Mouse (Mus musculus): ENCODE results near the gene Adk. TPM values are rescaled to one million over a fixed set of nuclear protein-coding genes. Genes with fewer than 3 reads are reported as not detected.
A peak's percentile ranks its signal among the peaks of the same experiment; 100 is the strongest.
"Not testable (repeated sequence)": the region's sequence is repeated elsewhere in the genome, so short reads cannot be mapped to it uniquely, and the experiment has no call there.

Adk gene
- total and polyA plus RNA-seq, 2 experiments from 2014 or later: 126 to 246 TPM

- no peaks in the 10 kb centered on the region for H3K9me3 ChIP-seq (replicated peaks; ENCODE audit: control insufficient read depth, low read length)
- peaks cover 3% of the 10 kb centered on the region; the same call in 1 of the 2 replicates for H3K4me1 ChIP-seq (ENCODE audit: control insufficient read depth, insufficient read depth)
- no peak overlapping the region for H3K9ac ChIP-seq (replicated peaks; ENCODE audit: low read depth, low read length)
- TF ChIP-seq CTCF (IDR thresholded peaks at IDR 0.05; ENCODE audit: low read depth): no peak
- TF ChIP-seq EP300 (IDR thresholded peaks at IDR 0.05; ENCODE audit: low read depth): no peak
- H3K4me3 ChIP-seq (ENCODE audit: low read depth, low read length): no peak overlapping the region
- no peak overlapping the region for H3K27ac ChIP-seq (ENCODE audit: low read depth)
- H3K4me2 ChIP-seq (ENCODE audit: low read depth, low read length): no peak overlapping the region
- 80% methylated on average over 4 of the region's 4 CpGs for WGBS
- ATAC-seq (ENCODE audit: insufficient read depth, low read depth) (no peak), DNase-seq (ENCODE audit: low spot score) (no peak)
- H3K36me3 ChIP-seq (replicated peaks; ENCODE audit: control insufficient read depth, insufficient read depth, low read length): no peaks in the 10 kb centered on the region
- H3K27me3 ChIP-seq (ENCODE audit: control insufficient read depth, insufficient read depth, low read length): no peaks in the 10 kb centered on the region
Measured at GRCm38 (mm10) chr14:21459163-21459562, 406.8 kb downstream of the Adk start.

GRCm38 (mm10) chr14:21462398-21462797 lies 410.0 kb downstream of the Adk start:
- DNase-seq (ENCODE audit: low spot score) (no peak), ATAC-seq (ENCODE audit: insufficient read depth, low read depth) (no peak)
- 82% methylated on average over 3 of the region's 3 CpGs for WGBS
- no peak overlapping the region for H3K4me2 ChIP-seq (ENCODE audit: low read depth, low read length)
- H3K27ac ChIP-seq (ENCODE audit: low read depth): no peak overlapping the region
- no peak overlapping the region for H3K4me3 ChIP-seq (ENCODE audit: low read depth, low read length)
- no peaks in the 10 kb centered on the region for H3K27me3 ChIP-seq (ENCODE audit: control insufficient read depth, insufficient read depth, low read length)
- no peaks in the 10 kb centered on the region for H3K36me3 ChIP-seq (replicated peaks; ENCODE audit: control insufficient read depth, insufficient read depth, low read length)
- TF ChIP-seq EP300 (IDR thresholded peaks at IDR 0.05; ENCODE audit: low read depth) (no peak), CTCF (IDR thresholded peaks at IDR 0.05; ENCODE audit: low read depth) (no peak)
- H3K9me3 ChIP-seq (replicated peaks; ENCODE audit: control insufficient read depth, low read length): no peaks in the 10 kb centered on the region
- H3K9ac ChIP-seq (replicated peaks; ENCODE audit: low read depth, low read length): no peak overlapping the region
- H3K4me1 ChIP-seq (ENCODE audit: control insufficient read depth, insufficient read depth): peaks cover 3% of the 10 kb centered on the region; the same call in 1 of the 2 replicates

- no peak overlapping the region for H3K4me2 ChIP-seq (ENCODE audit: low read depth, low read length)
- H3K4me1 ChIP-seq (ENCODE audit: control insufficient read depth, insufficient read depth): peaks cover 3% of the 10 kb centered on the region; the same call in 1 of the 2 replicates
- peak; percentile 63; the same call in 1 of the 2 replicates for ATAC-seq (ENCODE audit: insufficient read depth, low read depth)
- TF ChIP-seq EP300 (IDR thresholded peaks at IDR 0.05; ENCODE audit: low read depth) (no peak), CTCF (IDR thresholded peaks at IDR 0.05; ENCODE audit: low read depth) (no peak)
- no peaks in the 10 kb centered on the region for H3K27me3 ChIP-seq (ENCODE audit: control insufficient read depth, insufficient read depth, low read length)
- no peaks in the 10 kb centered on the region for H3K36me3 ChIP-seq (replicated peaks; ENCODE audit: control insufficient read depth, insufficient read depth, low read length)
- H3K9ac ChIP-seq (replicated peaks; ENCODE audit: low read depth, low read length): no peak overlapping the region
- H3K4me3 ChIP-seq (ENCODE audit: low read depth, low read length): no peak overlapping the region
- DNase-seq (ENCODE audit: low spot score): peak; percentile 26
- WGBS: 67% methylated on average over 9 of the region's 9 CpGs
- no peaks in the 10 kb centered on the region for H3K9me3 ChIP-seq (replicated peaks; ENCODE audit: control insufficient read depth, low read length)
- H3K27ac ChIP-seq (ENCODE audit: low read depth): peak overlapping the region; percentile 15; the same call in 1 of the 2 replicates
Measured at GRCm38 (mm10) chr14:21463117-21463712, 410.8 kb downstream of the Adk start.

- TF ChIP-seq CTCF (IDR thresholded peaks at IDR 0.05; ENCODE audit: low read depth) (no peak), EP300 (IDR thresholded peaks at IDR 0.05; ENCODE audit: low read depth) (no peak)
- Histone ChIP-seq H3K4me3 (ENCODE audit: low read depth, low read length) (no peak overlapping the region), H3K9ac (replicated peaks; ENCODE audit: low read depth, low read length) (no peak overlapping the region), H3K36me3 (replicated peaks; ENCODE audit: control insufficient read depth, insufficient read depth, low read length) (no peaks in the 10 kb centered on the region), H3K4me2 (ENCODE audit: low read depth, low read length) (no peak overlapping the region), H3K27me3 (ENCODE audit: control insufficient read depth, insufficient read depth, low read length) (no peaks in the 10 kb centered on the region), H3K9me3 (replicated peaks; ENCODE audit: control insufficient read depth, low read length) (no peaks in the 10 kb centered on the region), H3K4me1 (ENCODE audit: control insufficient read depth, insufficient read depth) (no peaks in the 10 kb centered on the region), H3K27ac (ENCODE audit: low read depth) (no peak overlapping the region)
- WGBS: 81% methylated on average over 5 of the region's 5 CpGs
- ATAC-seq (ENCODE audit: insufficient read depth, low read depth) (no peak), DNase-seq (ENCODE audit: low spot score) (no peak)
Measured at GRCm38 (mm10) chr14:21470386-21470785, 418.0 kb downstream of the Adk start.

GRCm38 (mm10) chr14:21471975-21472374 lies 419.6 kb downstream of the Adk start:
- H3K4me1 ChIP-seq (ENCODE audit: control insufficient read depth, insufficient read depth): no peaks in the 10 kb centered on the region
- DNase-seq (ENCODE audit: low spot score): no peak
- no peak for ATAC-seq (ENCODE audit: insufficient read depth, low read depth)
- WGBS: 85% methylated on average over 2 of the region's 2 CpGs
- TF ChIP-seq EP300 (IDR thresholded peaks at IDR 0.05; ENCODE audit: low read depth) (no peak), CTCF (IDR thresholded peaks at IDR 0.05; ENCODE audit: low read depth) (no peak)
- H3K27ac ChIP-seq (ENCODE audit: low read depth): no peak overlapping the region
- H3K4me3 ChIP-seq (ENCODE audit: low read depth, low read length): no peak overlapping the region
- H3K9me3 ChIP-seq (replicated peaks; ENCODE audit: control insufficient read depth, low read length): no peaks in the 10 kb centered on the region
- no peaks in the 10 kb centered on the region for H3K27me3 ChIP-seq (ENCODE audit: control insufficient read depth, insufficient read depth, low read length)
- no peak overlapping the region for H3K9ac ChIP-seq (replicated peaks; ENCODE audit: low read depth, low read length)
- no peaks in the 10 kb centered on the region for H3K36me3 ChIP-seq (replicated peaks; ENCODE audit: control insufficient read depth, insufficient read depth, low read length)
- H3K4me2 ChIP-seq (ENCODE audit: low read depth, low read length): no peak overlapping the region

- ATAC-seq (ENCODE audit: insufficient read depth, low read depth); H3K9ac ChIP-seq (replicated peaks; ENCODE audit: low read depth, low read length); H3K27ac ChIP-seq (ENCODE audit: low read depth); H3K4me1 ChIP-seq (ENCODE audit: control insufficient read depth, insufficient read depth); H3K4me3 ChIP-seq (ENCODE audit: low read depth, low read length); H3K4me2 ChIP-seq (ENCODE audit: low read depth, low read length); H3K27me3 ChIP-seq (ENCODE audit: control insufficient read depth, insufficient read depth, low read length); H3K36me3 ChIP-seq (replicated peaks; ENCODE audit: control insufficient read depth, insufficient read depth, low read length); H3K9me3 ChIP-seq (replicated peaks; ENCODE audit: control insufficient read depth, low read length); DNase-seq (ENCODE audit: low spot score): not testable (repeated sequence)
- 88% methylated on average over 4 of the region's 4 CpGs for WGBS
Measured at GRCm38 (mm10) chr14:21474593-21475132, 422.3 kb downstream of the Adk start.

All from heart, postnatal 0 days (tissue).